Mouse (Mus musculus) testis, adult 2 months (tissue): ENCODE results near the gene Supt3.

Experiments used
- CTCF ChIP-seq: fragments of 200-500 bp; IDR thresholded peaks from 2 replicates; pipeline ENCODE4 v1.5.1; 2012; ENCODE audit warnings: low read depth, mild to moderate bottlenecking, inconsistent platforms, low read length, moderate library complexity; ENCODE audit not compliant: control insufficient read depth, insufficient read depth, insufficient replicate concordance
- POLR2A ChIP-seq: fragments of 200-500 bp; IDR thresholded peaks from 2 replicates; pipeline ENCODE4 v1.6.1; 2012; ENCODE audit warnings: low read depth, mild to moderate bottlenecking, inconsistent platforms, low read length, moderate library complexity; ENCODE audit not compliant: control insufficient read depth

- TF ChIP-seq CTCF (no peak), POLR2A (no peak)
These were observed 342.8 kb downstream of the Supt3 start for GRCm38 (mm10) chr17:45119609-45120201.
